Mouse (Mus musculus) 416B (cell line): ENCODE data around the gene Glrx.
A peak's percentile ranks its signal among the peaks of the same experiment; 100 is the strongest.
"Not testable (repeated sequence)": the region's sequence is repeated elsewhere in the genome, so short reads cannot be mapped to it uniquely, and the experiment has no call there.

ENCODE experiments used
- DNase-seq: peaks from one replicate; pipeline ENCODE4 v3.0.0; 2011; ENCODE audit warnings: low read depth

Gene Glrx

GRCm38 (mm10) chr13:75833499-75833898, 6.2 kb upstream of the Glrx start:
- DNase-seq: no peak

DNA sequence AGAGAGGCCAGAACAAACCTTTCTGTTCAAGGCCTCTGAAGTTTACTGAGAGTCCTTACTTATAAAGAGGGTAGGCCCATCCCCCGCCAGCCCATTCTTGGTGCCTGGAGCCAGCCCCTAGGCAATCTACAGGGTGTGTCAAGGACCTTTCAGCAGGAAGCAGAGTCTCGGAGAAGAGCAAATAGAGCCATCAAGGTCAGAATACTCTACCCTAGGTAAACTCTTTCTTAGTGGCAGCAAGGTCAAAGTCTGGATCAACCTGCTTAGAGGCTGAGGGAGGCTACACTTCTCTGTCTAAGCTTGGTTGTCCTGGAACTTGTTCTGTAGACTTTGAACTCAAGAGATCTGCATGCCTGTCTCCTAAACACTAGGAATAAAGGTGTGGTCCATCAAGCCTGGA, 4.2 kb upstream of the Glrx start:
- no peak for DNase-seq

DNA sequence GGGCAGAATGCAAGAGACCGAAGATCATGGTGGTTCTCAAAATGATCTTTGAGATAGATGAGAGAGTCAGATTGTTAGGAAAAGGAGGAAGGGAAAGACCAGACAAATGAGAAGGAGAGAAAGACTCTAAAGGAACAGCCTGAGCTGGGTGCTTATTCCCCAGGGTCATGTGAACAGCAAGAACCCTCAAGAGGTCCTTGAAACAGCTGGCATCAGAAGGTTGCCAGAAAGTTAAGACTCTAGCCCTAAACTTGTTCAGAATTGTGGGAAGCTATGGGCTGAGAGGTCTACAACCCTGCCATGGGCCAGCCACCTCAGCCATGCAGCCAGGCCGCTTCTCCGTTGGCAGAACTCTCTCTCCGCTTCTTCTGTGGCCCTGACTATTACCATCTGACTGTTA, 1.2 kb upstream of the Glrx start:
- DNase-seq: no peak

- peak; percentile 19 for DNase-seq
These were observed 1.2 kb downstream of the Glrx start for GRCm38 (mm10) chr13:75840752-75841285.

- DNase-seq: no peak
These were observed 2.3 kb downstream of the Glrx start for GRCm38 (mm10) chr13:75841950-75842349.

GRCm38 (mm10) chr13:75843331-75843730, 3.7 kb downstream of the Glrx start:
- DNase-seq: no peak

DNA sequence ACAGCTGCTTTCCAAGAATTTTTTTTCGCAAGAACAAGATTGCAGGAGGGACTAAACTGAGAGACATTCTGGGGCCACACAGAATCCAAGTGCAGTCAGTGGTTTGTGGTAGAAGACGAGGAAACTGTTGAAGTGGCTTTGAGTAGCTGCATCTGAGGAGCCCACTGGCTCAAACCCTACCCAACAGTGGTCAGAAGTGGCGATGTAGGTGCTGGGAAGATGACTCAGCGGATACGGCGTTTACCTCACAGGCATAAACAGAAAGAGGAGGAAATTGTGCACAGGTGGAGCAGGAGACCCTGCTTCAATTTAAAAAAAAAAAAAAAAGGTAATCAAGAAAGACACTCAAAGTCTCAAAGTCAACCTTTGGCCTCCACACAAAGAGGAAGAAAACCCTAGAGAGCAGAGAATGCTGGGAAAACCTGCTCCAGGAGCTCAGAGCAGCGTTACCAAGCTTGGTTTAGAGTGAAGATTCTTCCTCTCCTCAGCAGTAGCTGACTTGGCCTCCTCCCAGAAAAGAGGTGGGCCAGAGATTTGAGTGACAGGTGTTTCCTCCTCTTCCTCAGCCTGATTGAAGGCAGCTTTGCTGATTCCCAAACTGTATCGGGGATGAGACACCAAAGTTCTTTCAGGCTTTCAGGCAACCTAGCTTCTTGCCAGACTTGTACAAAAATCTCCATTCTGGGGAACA, 4.5 kb downstream of the Glrx start:
- DNase-seq: peak; percentile 86

GRCm38 (mm10) chr13:75844833-75845518, 5.3 kb downstream of the Glrx start:
- no peak for DNase-seq

DNA sequence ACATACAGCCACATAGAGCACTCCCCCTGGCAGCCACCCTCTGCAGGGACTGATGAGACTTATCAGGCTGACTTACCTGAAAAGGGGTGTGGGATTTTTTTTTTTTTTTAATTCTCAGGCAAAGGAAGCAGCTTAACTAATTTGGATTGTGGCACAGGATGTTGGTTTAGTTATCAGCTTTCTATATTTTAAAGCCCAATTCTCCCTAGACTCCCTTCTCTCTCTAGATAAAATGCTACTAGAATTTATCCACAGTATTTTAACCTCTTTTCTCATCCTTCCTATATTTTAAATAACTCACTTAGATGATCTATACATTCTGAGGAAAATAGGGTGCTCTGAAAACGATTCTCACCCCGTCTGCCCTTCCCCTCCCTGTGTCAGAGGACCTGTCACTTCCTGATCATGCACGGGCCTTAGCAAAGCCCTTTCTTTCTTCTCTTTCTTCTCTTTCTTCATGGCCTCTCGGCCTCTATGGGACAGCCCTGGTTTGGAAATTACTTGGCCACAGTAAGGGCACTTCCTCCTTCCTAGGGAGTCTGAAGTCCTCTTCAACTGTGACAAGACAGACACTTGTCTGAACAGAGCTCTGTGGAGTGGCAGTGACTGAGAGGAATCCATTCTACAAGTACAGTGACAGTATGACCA, 6.0 kb downstream of the Glrx start:
- DNase-seq: peak; percentile 60

- DNase-seq: no peak
These were observed 7.4 kb downstream of the Glrx start for GRCm38 (mm10) chr13:75847027-75847426.

DNA sequence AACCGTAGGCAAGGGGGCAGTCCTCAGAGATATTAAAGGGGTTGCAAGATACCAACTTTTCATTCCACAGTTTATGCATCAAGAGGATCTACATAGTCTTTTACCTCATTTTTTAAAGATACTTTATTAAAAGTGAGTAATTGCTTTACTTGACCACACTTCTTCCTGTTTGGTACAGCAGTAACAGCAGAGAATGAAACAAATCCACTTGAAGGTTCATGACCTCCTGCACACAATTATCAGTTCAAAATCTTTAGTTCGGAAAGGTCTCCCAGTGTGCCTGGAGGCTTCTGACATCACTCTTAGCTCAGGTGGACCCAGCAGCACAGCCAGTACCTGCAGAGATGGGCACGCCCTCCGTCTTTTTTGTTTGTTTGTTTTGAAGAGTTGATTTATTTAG, 12.4 kb downstream of the Glrx start:
- peak; percentile 33 for DNase-seq

DNA sequence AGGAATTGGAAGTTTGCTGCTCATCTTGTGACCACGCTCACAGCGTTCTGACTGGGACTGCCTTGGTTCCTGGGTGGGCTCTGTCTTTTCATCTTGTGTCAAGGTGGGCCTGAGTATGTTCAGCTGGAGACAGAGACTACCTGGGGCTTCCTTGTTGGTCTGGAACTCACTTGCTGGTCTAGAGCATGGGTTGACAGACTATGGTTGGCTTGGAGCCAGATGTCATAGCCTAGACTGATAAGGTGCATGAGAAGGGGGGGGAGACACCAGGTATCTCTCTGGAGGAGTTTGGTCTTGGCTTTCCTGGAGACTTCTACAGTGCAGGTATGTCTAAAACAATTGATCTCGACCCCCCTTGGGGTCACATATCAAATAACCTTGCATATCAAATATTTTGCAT, 13.4 kb downstream of the Glrx start:
- DNase-seq: no peak

- DNase-seq: no peak
These were observed 19.7 kb downstream of the Glrx start for GRCm38 (mm10) chr13:75859264-75859844.

- peak; percentile 82 for DNase-seq
These were observed 26.0 kb downstream of the Glrx start for GRCm38 (mm10) chr13:75865486-75866184.

- DNase-seq: no peak
These were observed 28.2 kb downstream of the Glrx start for GRCm38 (mm10) chr13:75867876-75868275.

DNA sequence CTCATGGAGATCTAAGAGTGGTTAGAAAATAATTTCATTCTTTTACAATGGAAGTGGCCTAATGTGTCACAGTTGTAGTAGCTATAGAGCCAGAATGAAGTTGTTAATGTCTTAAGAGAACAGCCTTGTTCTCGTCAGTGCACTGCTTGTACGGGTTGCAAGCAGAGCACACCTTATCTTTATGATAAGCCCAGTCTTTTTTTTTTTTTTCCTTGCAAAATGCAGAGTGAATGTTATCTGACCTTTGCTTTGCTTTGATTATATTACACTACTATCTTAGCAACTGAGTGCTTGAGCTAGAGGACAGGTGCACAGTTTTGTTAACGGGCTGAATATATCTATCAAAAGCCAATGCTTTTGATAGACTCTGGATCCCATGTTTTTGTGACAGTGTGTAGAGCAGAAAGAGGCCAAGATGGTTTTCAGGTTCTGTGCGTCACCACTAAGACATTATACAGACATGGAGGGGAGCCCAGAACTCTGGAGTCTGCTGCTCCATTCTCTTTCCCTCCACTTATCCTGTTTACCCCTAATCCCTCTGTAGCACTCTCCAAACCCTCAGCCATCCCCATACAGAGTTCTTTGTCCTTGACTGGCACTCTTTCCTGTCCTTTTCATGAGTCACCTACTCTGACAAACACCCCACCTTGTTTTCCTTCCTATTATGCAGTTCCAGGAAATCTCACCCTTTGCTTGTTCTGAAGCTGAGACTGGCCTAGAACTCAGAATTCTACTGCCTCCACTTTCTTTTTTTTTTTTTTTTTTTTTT, 35.1 kb downstream of the Glrx start:
- peak; percentile 20 for DNase-seq

DNA sequence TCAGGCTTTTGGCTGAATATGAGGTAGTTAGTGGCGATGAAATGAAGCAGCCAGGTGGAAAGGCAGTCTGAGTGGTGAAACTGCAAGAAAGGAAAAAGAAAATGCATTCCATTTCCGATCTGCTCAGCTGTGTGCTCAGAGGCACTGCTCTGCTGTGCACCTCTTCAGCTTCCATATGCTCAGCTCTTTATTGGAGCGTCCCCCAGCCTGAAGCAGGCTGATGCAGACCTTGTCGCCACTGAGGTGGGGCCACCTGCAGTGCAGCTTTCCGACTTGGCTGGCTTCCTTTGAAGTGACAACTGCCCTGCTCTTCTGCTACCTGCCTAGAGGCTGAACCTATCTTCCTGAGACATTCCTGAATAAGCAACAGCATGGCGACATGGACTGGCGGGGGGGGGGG, 36.5 kb downstream of the Glrx start:
- not testable (repeated sequence) for DNase-seq

DNA sequence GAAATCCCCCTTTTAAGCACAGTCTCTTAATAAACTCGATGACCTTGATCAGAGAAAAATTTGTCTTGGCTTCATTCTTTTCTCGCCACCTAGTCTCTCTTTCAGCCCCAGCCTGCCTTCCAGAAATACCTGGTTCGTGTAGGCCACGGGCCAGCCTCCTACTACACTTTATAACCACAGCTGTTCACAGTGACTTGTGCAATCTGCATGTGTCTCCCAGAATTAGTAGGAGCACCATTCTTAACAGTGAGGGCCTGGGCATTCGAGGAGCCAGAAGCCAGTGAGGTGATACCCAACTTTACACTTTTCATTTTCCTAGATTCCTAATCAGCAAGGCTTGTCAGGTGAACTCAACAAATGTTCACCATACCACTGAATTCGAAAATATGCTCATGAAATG, 36.9 kb downstream of the Glrx start:
- no peak for DNase-seq

- peak; percentile 80 for DNase-seq
These were observed 38.2 kb downstream of the Glrx start for GRCm38 (mm10) chr13:75877907-75878306.

DNA sequence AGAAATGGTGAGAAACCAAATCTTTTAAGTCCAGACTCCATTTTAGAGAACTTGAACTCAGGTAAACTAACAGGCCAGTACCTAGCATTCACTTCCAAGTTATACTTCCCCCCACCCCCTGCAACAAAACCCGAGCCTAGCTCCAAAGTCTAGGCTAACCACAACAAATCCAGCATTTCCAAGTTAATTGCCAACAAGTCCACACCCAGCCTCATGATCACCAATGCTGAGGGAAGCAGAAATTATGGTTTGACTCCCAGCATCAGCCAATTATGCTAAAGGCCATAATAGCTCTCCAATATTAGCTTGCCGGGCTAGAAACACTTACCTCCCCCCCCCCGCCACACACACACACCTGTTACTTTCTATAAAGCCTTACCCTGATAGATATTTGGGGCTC, 40.1 kb downstream of the Glrx start:
- no peak for DNase-seq

GRCm38 (mm10) chr13:75880501-75880900, 40.8 kb downstream of the Glrx start:
- DNase-seq: no peak
